Mouse (Mus musculus) MEL (cell line): ENCODE measurements around the gene Kalrn.

Source experiments
- CTCF ChIP-seq, 3 experiments: IDR thresholded peaks in 2 of 3; conservative IDR thresholded peaks in 1 of 3; 2 replicates each; pipeline ENCODE4 v1.5.1; 2011 to 2012; ENCODE audit warnings: low read length in 3 of 3, low read depth in 2 of 3, mild to moderate bottlenecking in 2 of 3, improper control_type of control experiment in 1 of 3, inconsistent platforms in 1 of 3, mixed read lengths in 1 of 3, moderate library complexity in 1 of 3; ENCODE audit not compliant: control insufficient read depth in 1 of 3, insufficient read depth in 1 of 3, poor library complexity in 1 of 3, severe bottlenecking in 1 of 3
- EP300 ChIP-seq, 2 experiments: IDR thresholded peaks; 2 replicates each; pipeline ENCODE4 v1.6.1; 2011; ENCODE audit warnings: improper control_type of control experiment in 2 of 2, low read length in 2 of 2, low read depth in 1 of 2, mild to moderate bottlenecking in 1 of 2
- ETS1 ChIP-seq: IDR thresholded peaks from 2 replicates; pipeline ENCODE4 v1.6.1; 2012; ENCODE audit warnings: low read depth, mild to moderate bottlenecking, inconsistent platforms, low read length, improper control_type of control experiment, moderate library complexity
- GATA1 ChIP-seq: IDR thresholded peaks from 2 replicates; pipeline ENCODE4 v1.6.1; 2011; ENCODE audit warnings: low read depth, low read length, improper control_type of control experiment
- JUND ChIP-seq: IDR thresholded peaks from 2 replicates; pipeline ENCODE4 v1.6.1; 2011; ENCODE audit warnings: low read depth, mild to moderate bottlenecking, improper control_type of control experiment, low read length
- POLR2A ChIP-seq, 2 experiments: IDR thresholded peaks; 2 replicates each; pipeline ENCODE4 v1.6.1; 2011 to 2012; ENCODE audit warnings: low read length in 2 of 2, mild to moderate bottlenecking in 2 of 2, control low read depth in 1 of 2, improper control_type of control experiment in 1 of 2, low read depth in 1 of 2, moderate library complexity in 1 of 2; ENCODE audit not compliant: control insufficient read depth in 1 of 2, insufficient read depth in 1 of 2, poor library complexity in 1 of 2
- POLR2AphosphoS2 ChIP-seq: IDR thresholded peaks from 2 replicates; pipeline ENCODE4 v1.6.1; 2011; ENCODE audit warnings: low read length, improper control_type of control experiment
- TCF12 ChIP-seq: IDR thresholded peaks from 2 replicates; pipeline ENCODE4 v1.6.1; 2014; ENCODE audit warnings: low read depth, mild to moderate bottlenecking, inconsistent platforms, low read length, improper control_type of control experiment, moderate library complexity
- ZMIZ1 ChIP-seq: IDR thresholded peaks from 2 replicates; pipeline ENCODE4 v1.6.1; 2012; ENCODE audit warnings: low read depth, mild to moderate bottlenecking, inconsistent platforms, low read length, improper control_type of control experiment, moderate library complexity

DNA sequence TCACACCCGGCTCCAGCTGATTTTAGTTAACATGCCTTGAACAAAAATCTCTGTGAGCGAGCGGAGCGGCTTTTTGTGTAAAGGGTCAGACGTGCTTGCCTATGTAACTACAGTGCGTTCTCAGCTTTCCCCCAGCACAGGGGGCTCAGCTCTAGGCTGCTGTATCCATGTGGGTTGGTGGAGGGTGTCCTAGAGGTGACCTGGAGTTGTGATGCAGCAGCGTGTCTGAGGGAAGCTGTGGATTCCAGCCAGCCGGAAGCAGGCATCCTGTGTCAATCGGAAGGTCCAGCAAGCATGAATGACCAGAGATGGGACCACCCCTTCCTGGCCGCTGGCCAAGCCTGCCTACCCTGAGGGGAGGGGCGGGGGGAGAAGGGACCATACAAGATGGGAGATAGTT, 631.0 kb downstream of the Kalrn start:
- TF ChIP-seq ETS1 (no peak), JUND (no peak), EP300 (IDR thresholded peaks at IDR 0.05; ENCODE audit: low read depth in 1 of 2, low read length in 2 of 2) (no peak), POLR2A (IDR thresholded peaks at IDR 0.05; ENCODE audit: control insufficient read depth in 1 of 2, insufficient read depth in 1 of 2, low read depth in 1 of 2, low read length in 2 of 2, poor library complexity in 1 of 2) (no peak), GATA1 (no peak), CTCF (IDR thresholded peaks at IDR 0.05 in 2 of 3, conservative IDR thresholded peaks at IDR 0.05 in 1 of 3; ENCODE audit: control insufficient read depth in 1 of 3, insufficient read depth in 1 of 3, low read depth in 2 of 3, low read length in 3 of 3, poor library complexity in 1 of 3, severe bottlenecking in 1 of 3) (no peak), TCF12 (no peak), ZMIZ1 (no peak), POLR2AphosphoS2 (no peak)
